Mouse (Mus musculus) heart, postnatal 0 days (tissue): ENCODE results near the gene Yod1. TPM values are rescaled to one million over a fixed set of nuclear protein-coding genes. Genes with fewer than 3 reads are reported as not detected.

Experiments
- ATAC-seq: fragments of 200-750 bp; cut with Nextera tagmentation; 2 replicates; pipeline ENCODE4 v1.8.0; 2017; ENCODE audit warnings: low read depth, moderate number of reproducible peaks, moderate library complexity; ENCODE audit not compliant: insufficient read depth
- DNase-seq: peaks from one replicate; pipeline ENCODE4 v3.0.0-alpha.2; 2016; ENCODE audit warnings: low spot score
- H3K27ac ChIP-seq: fragments of 300-500 bp; sonication (generic); 2 replicates; pipeline ENCODE4 v1.5.1; 2014; ENCODE audit warnings: low read depth, mild to moderate bottlenecking
- H3K27me3 ChIP-seq: fragments of 300-500 bp; sonication (generic); 2 replicates; pipeline ENCODE4 v1.6.1; 2014; ENCODE audit warnings: low read length, mixed read lengths; ENCODE audit not compliant: control insufficient read depth, insufficient read depth
- H3K36me3 ChIP-seq: fragments of 300-500 bp; sonication (generic); replicated peaks from 2 replicates; pipeline ENCODE4 v1.6.1; 2014; ENCODE audit warnings: low read length, mixed read lengths; ENCODE audit not compliant: control insufficient read depth, insufficient read depth
- H3K4me1 ChIP-seq: fragments of 300-500 bp; sonication (generic); 2 replicates; pipeline ENCODE4 v1.6.1; 2014; ENCODE audit warnings: antibody characterized with exemption; ENCODE audit not compliant: control insufficient read depth, insufficient read depth
- H3K4me2 ChIP-seq: fragments of 300-500 bp; sonication (generic); 2 replicates; pipeline ENCODE4 v1.6.1; 2014; ENCODE audit warnings: low read depth, mild to moderate bottlenecking, low read length, moderate library complexity
- H3K4me3 ChIP-seq: fragments of 300-500 bp; sonication (generic); 2 replicates; pipeline ENCODE4 v1.5.1; 2014; ENCODE audit warnings: low read depth, low read length
- H3K9ac ChIP-seq: fragments of 300-500 bp; sonication (generic); replicated peaks from 2 replicates; pipeline ENCODE4 v1.6.1; 2014; ENCODE audit warnings: low read depth, low read length, mixed read lengths
- H3K9me3 ChIP-seq: fragments of 300-500 bp; sonication (generic); replicated peaks from 2 replicates; pipeline ENCODE4 v1.6.1; 2016; ENCODE audit warnings: low read length; ENCODE audit not compliant: control insufficient read depth
- CTCF ChIP-seq: IDR thresholded peaks from 2 replicates; pipeline ENCODE4 v1.5.1; 2016; ENCODE audit warnings: antibody characterized with exemption, control low read depth, low read depth
- EP300 ChIP-seq: IDR thresholded peaks from 2 replicates; pipeline ENCODE4 v1.6.1; 2016; ENCODE audit warnings: antibody characterized with exemption, low read depth
- WGBS: fragments of 180-500 bp; shearing (Covaris S2); extraction: QIAGEN DNeasy Blood & Tissue Kit; methylation state at CpG from one replicate; pipeline ENCODE4 v1.1.7; 2014; 5-methylcytosine and 5-hydroxymethylcytosine counted together
- polyA plus RNA-seq: library from polyadenylated mRNA; unstranded; fragments of >200 nt; fragmentation: Nextera tagmentation; extraction: Ambion mirVana; gene quantifications from 2 replicates; pipeline ENCODE4 v1.2.1, GENCODE M21; 2015
- total RNA-seq: library from RNA; depleted of rRNA; stranded (reverse); fragments of >200 nt; gene quantifications from 2 replicates; pipeline ENCODE4 v1.2.3, GENCODE M21; 2014; ENCODE audit warnings: low replicate concordance

Gene Yod1
- total and polyA plus RNA-seq, 2 experiments from 2014 or later, result 4.9 to 6.4 TPM

DNA sequence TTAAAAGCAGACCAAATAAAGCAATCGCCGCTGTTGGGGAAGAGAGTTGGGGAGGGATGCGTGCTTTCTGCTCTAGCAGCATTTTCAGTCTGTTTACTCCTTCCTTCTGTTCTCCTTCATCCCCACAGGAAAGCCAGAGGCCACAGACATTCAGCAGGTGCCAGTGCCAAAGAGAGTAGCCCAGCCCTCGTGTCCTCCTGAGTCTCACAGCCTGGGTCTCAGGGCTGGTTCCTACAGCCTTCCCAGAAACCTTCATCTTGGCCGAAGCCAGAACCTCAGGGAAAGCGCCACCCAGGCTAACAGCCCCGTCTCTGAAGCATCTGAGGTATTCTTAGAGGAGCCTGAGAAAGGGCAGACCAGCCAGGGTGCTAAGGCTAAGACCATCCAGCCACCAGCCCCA, 25.1 kb downstream of the Yod1 start:
- no peak for TF ChIP-seq EP300
- Histone ChIP-seq H3K27ac (no peak overlapping the region), H3K9me3 (no peaks in the 10 kb centered on the region), H3K9ac (no peak overlapping the region), H3K4me3 (no peak overlapping the region), H3K4me1 (peaks cover 18% of the 10 kb centered on the region), H3K36me3 (no peaks in the 10 kb centered on the region), H3K27me3 (no peaks in the 10 kb centered on the region), H3K4me2 (no peak overlapping the region)
- WGBS, result 84% methylated on average over 7 of the region's 7 CpGs
- DNase-seq, result no peak
- ATAC-seq, result no peak

DNA sequence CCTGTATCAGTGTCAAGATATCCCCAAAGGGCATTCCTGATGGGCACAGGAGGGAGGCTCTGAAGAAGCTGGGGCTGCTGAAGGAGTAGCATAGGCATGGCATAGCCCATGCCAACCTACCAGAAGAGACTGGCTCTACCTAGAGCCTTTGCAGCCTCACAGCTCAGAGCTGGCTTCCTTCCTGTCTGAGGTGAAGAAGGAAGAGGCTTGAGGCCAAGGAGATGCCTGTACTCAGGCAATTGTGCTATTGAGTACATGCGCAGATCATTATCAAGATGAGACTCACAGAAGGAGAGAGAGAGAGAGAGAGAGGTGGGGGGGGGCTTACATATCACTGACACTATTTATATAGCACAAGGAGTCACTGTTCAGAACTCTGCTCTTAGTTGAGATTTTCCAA, 26.6 kb downstream of the Yod1 start:
- no peaks in the 10 kb centered on the region for H3K27me3 ChIP-seq
- DNase-seq (no peak), ATAC-seq (no peak)
- no peak overlapping the region for H3K4me3 ChIP-seq
- H3K36me3 ChIP-seq, result no peaks in the 10 kb centered on the region
- no peak overlapping the region for H3K9ac ChIP-seq
- H3K9me3 ChIP-seq, result no peaks in the 10 kb centered on the region
- 23% methylated on average over 1 of the region's 1 CpGs for WGBS
- H3K27ac ChIP-seq, result no peak overlapping the region
- no peak overlapping the region for H3K4me2 ChIP-seq
- H3K4me1 ChIP-seq, result peaks cover 18% of the 10 kb centered on the region
- no peak for TF ChIP-seq EP300
- no peak for TF ChIP-seq CTCF

DNA sequence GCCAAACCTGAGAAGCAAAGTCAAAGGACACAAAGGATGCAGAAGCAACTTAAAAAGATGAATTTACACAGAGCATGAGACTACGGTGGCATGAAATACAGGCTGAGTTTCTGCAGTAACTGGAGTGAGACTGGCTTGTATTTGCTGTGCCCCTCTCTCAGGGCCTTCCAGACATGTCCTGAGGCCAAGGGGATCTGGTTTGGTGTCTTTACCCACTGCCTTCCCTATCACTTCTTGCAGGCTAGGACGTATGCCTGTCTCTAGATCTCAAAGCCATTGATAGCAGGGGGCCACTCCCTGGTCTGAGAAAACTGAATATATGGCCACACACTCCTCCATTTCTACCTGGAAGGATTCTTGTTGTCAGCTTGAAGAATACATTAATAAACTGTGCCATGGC, 27.1 kb downstream of the Yod1 start:
- DNase-seq, result no peak
- no peaks in the 10 kb centered on the region for H3K27me3 ChIP-seq
- peaks cover 18% of the 10 kb centered on the region for H3K4me1 ChIP-seq
- H3K9ac ChIP-seq, result no peak overlapping the region
- H3K4me2 ChIP-seq, result no peak overlapping the region
- H3K36me3 ChIP-seq, result no peaks in the 10 kb centered on the region
- H3K27ac ChIP-seq, result no peak overlapping the region
- 74% methylated on average over 2 of the region's 2 CpGs for WGBS
- TF ChIP-seq CTCF (no peak), EP300 (no peak)
- ATAC-seq, result no peak
- no peaks in the 10 kb centered on the region for H3K9me3 ChIP-seq
- no peak overlapping the region for H3K4me3 ChIP-seq

DNA sequence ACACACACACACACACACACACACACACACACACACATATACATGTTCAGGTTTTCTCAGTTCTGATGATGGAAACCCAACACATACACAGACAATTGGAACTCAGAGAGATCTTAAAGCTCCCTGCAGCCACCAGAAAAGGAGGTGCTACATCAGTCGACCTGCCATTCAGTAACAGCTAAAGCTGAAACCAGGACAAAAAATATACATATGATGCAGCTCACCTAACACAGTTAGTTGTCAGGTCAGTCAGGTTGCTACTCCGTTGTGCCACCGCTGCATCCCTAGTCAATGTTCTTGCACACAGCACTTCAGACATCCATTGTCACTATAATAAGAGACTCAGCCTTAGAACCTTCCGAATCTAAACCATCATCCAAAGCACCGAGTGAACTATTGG, 27.8 kb downstream of the Yod1 start:
- H3K4me2 ChIP-seq, result no peak overlapping the region
- H3K9me3 ChIP-seq, result no peaks in the 10 kb centered on the region
- WGBS, result 79% methylated on average over 5 of the region's 5 CpGs
- peaks cover 18% of the 10 kb centered on the region for H3K4me1 ChIP-seq
- no peaks in the 10 kb centered on the region for H3K27me3 ChIP-seq
- no peak overlapping the region for H3K4me3 ChIP-seq
- H3K27ac ChIP-seq, result no peak overlapping the region
- no peak overlapping the region for H3K9ac ChIP-seq
- DNase-seq (no peak), ATAC-seq (no peak)
- H3K36me3 ChIP-seq, result no peaks in the 10 kb centered on the region
- TF ChIP-seq EP300 (no peak), CTCF (no peak)

DNA sequence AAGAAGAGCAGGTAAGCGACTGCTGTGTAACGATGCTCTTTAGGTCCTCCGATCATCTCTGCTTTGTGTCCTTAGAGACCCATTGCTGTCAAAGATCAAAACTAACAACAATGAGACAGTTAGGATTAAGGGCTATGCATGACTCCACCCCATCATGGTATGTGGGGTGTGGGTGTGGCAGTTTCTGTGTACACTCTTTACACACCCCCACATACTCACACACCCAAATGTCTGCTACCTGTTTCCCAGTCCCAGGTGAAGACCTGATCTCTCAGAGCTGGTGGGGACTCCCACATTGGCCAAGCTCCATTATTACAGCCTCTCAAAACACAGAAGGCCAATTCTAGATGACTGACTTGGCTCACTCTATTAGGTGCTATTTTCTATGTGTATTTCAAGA, 28.5 kb downstream of the Yod1 start:
- Histone ChIP-seq H3K36me3 (no peaks in the 10 kb centered on the region), H3K27ac (no peak overlapping the region), H3K9ac (no peak overlapping the region), H3K4me3 (no peak overlapping the region), H3K9me3 (no peaks in the 10 kb centered on the region), H3K4me2 (no peak overlapping the region), H3K4me1 (peaks cover 11% of the 10 kb centered on the region), H3K27me3 (no peaks in the 10 kb centered on the region)
- DNase-seq (no peak), ATAC-seq (no peak)
- TF ChIP-seq CTCF, result no peak
- 90% methylated on average over 3 of the region's 3 CpGs for WGBS

DNA sequence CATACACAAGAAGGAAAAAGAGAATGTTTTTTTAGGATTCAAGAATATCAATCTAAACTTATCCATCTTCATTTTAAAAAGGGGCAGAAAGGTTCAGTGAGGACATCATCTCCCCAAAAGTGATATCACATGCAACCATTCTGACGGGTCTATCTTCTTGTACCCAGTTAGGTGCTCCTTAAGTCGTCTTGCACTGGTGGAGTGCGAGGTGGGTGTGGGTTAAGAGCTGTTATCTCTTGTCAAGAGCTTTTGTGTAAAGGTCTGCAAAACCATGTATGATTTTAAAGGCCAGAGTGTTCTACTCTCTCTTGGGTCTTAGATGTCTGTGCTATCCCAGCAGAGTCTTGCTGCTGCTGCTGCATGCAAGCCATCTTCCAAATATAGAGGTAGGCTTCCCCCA, 29.7 kb downstream of the Yod1 start:
- no peak overlapping the region for H3K4me3 ChIP-seq
- no peaks in the 10 kb centered on the region for H3K36me3 ChIP-seq
- no peak overlapping the region for H3K9ac ChIP-seq
- no peak overlapping the region for H3K27ac ChIP-seq
- no peak for DNase-seq
- H3K27me3 ChIP-seq, result no peaks in the 10 kb centered on the region
- TF ChIP-seq EP300, result no peak
- no peak for TF ChIP-seq CTCF
- no peaks in the 10 kb centered on the region for H3K9me3 ChIP-seq
- H3K4me1 ChIP-seq, result no peaks in the 10 kb centered on the region
- no peak overlapping the region for H3K4me2 ChIP-seq
- 51% methylated on average over 3 of the region's 3 CpGs for WGBS
- ATAC-seq, result no peak
